Mouse (Mus musculus): ENCODE measurements around the gene Cacng3.

Gene Cacng3

DNA sequence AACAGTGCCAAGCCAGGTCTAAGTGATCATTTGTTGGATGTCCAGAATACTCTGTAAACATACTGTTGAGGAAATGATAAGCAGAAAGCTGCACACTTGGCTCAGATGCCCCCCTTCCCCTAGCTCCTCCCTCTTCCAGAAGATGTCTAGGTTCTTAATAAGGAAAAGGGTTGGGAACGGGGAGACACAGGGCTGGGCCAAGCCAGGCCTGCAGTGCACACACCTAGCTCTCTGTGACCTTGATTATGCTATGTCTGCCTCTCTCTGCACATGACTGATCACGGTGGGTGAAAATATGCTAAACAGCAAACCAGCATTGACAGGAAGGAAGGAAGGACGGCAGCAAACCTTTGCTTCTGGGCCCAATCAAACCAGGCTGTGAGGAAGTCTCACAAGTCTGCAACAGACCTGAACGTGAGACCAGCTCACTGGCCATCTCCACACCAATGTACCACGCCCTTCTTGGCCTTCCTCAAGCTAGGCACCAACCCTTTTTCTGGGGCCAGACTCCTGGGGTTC, 53.1 kb downstream of the Cacng3 start:
- DNase-seq = no peak

DNA sequence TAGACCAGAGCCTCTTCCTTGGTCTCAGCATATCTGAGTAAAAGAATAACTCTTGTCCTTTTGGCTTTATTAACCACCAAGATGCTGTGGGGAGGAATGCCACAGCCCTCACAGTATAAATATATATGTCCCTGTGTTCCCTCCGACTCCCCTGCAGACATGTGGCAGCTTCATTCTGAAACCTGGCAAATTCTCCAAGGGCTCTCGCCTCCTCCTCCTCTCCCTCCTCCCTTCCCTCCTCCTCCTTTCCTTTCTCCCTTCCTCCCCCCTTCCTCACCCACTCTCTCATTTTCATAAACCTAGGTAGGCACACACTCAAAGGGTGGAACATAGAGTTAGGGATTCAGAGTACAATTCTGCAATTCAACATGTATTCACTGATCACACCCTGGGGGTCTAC, 56.1 kb downstream of the Cacng3 start:
- no peak for DNase-seq

DNA sequence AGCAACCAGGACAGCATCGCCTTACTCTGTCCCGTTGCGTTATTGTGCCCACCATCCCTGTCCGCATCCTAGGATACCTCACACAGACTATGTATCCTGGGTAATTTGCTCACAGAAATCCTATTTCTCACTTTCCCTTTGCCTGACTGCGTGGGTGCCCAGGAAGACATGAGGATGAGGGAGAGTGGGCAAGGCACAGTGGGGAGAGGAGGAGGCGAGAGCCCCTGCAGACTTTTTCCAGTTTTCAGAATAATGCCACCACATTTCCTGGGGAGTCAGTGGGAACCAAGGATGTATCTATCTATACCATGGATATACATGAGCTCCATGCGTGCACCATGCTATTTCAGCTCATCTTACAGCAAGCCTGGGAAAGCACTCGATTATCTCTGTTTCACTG, 57.9 kb downstream of the Cacng3 start:
- DNase-seq = no peak

DNA sequence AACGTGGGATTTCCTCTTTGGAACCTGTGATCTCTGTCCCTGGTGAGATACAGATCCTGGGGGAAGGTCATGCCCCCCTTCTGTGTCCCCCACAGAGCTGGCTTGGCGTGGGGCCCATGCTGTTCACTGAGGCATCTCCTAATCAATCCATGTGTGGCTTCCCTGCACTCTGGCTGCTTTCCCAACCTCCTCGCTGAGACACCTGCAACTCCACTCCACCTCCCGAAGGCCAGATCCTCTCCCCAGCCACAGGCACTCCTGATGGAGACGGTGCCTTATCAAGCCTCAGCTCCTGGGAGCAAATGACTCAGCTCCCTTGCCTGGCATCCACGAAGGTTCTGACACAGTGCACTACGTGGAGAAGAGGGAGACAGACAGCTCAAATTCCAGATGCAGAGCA, 58.6 kb downstream of the Cacng3 start:
- DNase-seq = peak; percentile 50

DNA sequence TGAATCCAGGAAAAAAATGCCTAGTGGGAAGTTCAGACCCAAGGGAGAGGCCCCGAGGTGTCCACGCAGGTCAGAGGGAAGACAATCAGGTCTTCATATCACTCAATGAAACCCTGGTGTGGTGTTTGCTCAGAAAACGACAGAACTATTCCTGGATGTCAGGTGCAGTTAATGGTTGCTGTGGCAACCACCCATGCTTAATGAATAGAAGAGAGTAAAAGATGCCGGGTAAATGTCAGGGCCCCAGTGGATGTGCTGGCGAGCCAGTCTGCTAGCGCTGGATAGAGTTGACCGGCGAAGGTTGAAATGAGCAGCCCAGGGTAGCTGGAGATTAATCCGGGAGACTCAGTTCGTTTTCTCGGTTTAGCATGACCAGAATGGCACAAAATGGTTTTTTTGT, 65.0 kb downstream of the Cacng3 start:
- DNase-seq = no peak

DNA sequence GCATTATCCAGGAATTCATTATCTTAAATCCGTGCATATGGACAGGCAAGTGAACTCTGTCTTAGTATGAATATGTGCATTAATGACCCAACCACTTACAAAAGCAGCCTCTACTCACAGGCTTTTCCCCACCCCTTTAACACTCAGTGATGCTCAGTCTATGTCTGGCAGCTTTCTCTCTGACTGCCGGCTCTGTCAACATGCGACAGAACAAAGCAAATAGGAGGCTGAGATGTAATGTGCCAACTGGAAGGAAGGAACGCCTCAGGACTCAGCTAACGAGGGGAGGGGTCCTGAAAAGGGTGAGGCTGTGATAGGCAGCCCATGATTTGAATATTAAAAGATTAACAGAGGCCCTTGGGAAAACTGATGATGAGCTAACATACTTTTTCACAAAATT, 68.2 kb downstream of the Cacng3 start:
- DNase-seq = no peak

DNA sequence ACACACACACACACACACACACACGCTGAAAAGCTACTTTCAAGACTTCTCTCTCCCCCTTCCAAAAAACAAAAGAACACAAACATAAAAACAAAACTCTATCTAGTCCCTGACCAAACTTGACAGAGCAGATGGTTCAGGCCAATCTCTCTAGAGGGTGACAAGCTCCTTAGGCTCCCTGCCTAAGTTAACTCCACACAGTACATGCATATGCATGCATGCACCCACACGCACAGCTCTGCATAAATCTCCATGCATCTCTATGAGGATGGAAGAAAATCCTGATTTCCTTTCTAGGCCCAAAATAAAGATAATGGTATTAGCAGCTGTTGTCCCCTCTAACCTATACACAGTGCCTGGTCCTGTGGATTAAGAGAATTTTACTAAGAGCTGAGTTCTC, 70.4 kb downstream of the Cacng3 start:
- no peak for DNase-seq

DNA sequence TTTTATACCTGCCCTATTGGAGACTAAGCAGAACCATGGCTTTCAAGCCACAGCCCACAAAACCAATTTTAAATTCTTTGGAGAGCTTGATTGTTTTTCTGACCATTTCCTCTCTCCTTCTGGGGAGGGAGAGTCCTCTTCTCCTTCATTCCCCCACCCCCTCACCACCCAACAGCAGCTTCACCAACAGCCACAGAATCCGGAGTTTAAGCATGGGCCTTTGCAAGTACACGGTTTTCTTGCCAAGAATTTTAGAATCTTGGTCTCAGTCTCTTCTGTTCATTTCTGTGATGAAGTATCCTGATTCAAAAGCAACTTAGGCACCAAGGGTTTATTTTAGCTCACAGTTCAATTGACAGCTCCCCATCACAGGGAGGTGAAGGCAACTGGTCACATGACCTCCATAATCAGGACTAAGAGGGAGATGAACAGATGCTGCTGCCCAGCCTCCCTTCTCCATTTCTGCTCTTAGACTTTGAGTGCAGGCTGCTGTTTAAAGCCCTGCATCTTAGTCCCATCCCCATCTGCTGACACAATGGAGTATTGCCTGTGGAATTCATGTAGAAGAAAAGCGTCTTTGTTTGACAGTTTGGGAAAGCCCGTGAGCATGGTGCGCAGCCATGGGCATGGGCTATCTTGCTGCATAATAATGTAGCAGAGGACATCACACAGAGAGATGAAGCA, 85.8 kb downstream of the Cacng3 start:
- no peak for DNase-seq

DNA sequence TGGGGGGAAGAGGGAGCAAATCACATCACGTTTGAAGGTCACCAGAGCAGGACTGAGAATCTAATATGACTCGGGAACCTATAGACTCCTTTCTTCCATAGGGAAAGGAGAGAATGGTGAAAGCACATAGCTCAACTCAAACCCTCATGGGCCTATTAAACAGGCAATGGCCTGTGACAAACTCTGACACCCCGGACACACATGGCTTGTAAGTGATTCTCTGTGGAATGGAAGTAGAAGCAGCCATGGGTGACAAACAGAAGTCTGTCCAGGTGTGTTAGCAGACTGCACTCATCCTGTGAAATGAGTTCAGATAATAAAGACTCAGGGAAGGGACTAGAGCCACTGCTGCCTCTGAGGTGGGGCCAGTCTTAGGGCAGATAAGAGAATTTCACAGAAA, 88.4 kb downstream of the Cacng3 start:
- DNase-seq = no peak

DNA sequence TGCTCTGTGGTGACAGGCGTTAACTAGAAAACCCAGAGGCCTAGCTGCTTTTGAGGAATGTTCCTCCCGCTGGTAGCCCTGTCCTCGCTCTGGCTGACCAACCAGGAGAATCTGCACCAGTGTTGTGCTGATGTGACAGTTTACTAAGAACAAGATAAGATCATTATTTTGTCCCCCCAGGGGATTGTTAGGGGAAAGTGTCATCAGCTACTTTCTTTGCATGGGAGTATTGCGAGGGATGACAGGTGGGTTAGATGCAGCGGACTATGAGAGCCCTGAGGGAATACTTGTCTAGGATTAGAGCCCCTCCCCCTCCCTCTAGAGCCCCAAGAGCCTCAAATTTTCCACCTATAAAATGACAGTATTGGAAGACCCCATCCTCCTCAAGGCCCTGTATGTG, 94.2 kb downstream of the Cacng3 start:
- DNase-seq = no peak

DNA sequence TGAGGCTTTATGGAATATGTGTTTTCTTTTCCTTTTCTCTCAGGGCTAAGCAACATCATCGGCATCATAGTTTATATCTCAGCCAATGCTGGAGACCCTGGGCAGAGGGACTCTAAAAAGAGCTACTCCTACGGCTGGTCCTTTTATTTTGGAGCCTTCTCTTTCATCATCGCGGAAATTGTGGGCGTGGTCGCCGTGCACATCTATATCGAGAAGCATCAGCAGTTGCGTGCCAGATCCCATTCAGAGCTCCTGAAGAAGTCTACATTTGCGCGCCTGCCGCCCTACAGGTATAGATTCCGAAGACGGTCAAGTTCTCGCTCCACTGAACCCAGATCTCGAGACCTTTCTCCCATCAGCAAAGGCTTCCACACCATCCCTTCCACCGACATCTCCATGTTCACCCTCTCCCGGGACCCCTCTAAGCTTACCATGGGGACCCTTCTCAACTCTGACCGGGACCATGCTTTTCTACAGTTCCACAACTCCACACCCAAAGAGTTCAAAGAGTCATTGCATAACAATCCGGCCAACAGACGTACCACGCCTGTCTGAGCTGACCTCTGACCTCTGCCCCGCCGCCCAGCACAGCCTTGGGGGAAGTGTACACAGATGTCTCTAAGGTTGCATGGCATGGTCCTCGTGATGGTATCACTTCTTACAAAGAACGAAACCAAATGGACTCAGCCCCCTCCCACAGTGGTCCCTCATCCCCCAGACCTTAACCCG, 98.2 kb downstream of the Cacng3 start:
- no peak for DNase-seq

DNA sequence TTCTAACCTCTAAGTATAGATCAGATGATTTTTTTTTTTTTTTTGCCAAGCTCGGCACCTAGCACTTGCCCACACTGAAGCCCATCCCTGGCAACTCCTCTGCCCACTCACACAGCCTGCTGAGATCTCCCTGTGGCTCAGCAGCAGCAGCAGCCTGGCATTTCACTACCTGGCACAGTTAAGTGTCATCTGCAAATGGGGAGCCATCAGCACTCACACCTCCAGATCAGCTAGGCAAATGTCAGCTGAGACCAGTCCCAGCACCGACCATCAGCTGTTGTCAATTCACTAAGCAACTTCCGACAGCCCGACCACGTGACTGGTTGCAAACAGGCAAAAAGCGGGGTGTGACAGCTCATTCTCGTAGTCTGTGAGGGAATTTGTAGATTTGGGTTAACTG, 109.3 kb downstream of the Cacng3 start:
- DNase-seq = no peak

DNA sequence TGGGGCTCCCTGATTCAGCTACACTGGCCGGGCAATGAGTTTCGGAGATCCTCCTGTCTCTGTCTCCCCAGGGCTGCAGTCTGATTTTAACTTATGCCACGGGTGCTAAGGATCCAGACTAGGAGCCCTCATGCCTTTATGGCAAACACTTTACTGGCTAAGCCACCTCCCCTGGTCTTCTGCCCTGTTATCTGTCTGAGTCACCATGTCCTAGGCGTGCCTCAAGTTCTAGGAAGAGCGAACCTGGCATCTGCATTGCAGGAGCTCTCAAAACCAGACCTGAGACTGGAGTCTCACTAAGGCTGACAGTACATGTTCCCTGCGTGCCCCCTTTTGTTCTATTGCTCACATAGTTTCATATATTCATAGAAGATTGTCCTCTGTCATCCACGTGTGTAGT, 119.6 kb downstream of the Cacng3 start:
- DNase-seq = no peak

DNA sequence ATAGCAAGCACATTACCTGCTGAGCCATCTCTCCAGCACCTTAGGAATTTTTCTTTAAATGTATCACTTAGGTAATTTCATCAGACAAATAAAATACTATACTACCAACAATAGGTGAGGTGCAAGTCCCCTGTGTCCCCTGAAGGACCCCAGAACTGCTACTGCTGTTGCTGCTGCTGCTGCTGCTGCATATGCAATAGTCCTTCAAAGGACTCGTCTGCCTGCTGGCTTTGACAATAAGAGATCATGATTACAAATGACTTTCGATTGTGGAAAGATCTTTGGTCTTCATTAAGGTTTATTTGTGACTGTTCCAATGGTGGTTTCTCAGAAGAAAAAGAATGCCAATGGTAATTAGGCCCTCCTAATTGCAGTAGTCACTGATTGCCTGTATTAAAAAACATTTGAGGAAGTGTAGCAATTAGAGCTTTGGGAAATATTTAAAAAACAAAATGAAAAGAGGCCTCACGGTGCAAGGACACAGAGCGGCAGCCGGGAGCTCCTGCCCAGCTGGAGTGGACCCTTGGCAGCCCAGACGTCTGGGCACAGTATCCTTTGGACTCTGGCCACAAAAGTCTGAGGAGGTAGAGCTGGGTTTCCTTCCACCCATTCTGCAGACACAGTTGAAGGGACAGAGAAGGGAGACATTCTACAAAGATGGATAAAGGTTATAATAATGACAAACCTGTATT, 123.5 kb downstream of the Cacng3 start:
- peak; percentile 72 to 82 for DNase-seq

DNA sequence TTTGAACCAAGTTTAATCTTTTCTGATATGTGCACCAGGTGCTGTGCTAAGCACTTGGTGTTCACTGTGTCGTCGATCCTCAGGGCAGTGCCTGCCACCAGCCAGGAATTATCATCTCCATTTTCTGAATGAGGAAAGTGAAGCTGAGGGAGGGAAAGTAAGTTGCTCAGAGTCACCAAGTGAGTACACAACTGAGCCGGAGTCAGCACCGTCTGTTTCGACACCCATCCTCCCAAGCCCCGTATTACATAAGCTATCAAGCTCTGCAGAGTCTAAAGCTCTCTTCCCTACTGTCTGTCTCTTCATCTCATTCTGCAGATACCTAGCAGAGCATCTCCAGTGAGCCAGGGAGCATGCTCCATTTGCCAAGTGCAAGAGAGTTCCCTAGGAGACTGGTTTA, 124.8 kb downstream of the Cacng3 start:
- DNase-seq = no peak

DNA sequence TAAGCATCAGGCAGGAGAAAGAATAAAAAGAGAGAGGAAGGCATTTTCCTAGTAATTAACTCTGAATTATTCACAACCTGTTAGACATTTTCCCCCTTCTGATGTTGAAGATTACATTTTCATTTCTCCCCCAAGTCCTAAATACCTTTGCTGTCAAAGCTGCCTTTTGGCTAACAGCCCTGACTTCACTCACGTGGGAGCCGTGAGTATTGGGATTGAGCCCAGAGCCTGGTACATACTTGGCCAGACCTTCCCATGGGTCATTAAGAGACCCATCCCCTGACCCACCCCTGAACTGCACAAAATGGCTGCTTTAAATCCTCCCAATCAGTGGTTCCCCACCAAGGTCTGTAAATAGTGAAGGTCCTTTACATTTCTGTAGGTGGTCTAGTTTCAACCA, 130.5 kb downstream of the Cacng3 start:
- peak; percentile 59 to 64 for DNase-seq

DNA sequence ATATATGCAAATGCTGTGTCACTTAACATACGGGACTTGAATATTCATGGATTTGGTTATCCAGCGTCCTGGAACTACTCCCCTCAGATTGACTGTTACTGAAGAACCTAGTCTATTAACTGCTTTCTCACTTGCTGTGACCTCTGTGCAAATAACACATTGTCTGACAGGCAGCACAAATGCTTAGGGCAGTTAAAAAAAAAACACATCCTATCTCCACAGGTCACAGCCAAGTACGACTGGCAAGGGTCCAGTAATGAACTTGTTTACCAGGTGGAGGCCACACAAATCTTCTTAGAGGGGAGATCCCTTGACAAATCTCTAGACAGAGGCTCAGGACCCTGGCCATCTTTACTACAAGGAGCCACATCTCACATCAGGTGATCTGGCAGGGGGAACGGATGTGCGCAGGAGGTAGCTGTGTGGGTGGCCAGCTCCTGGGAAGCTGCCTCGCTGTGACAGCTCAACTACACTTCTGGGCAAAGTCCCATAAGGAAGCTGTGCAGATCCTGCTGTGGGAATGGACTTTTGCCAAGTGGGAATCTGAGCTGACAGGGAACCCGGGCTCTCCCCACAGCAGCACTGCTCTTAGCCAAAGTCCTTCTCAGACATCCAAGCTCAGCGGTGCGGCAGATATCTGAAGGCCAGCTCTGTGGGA, 133.7 kb downstream of the Cacng3 start:
- DNase-seq = peak; percentile 72 to 85

DNA sequence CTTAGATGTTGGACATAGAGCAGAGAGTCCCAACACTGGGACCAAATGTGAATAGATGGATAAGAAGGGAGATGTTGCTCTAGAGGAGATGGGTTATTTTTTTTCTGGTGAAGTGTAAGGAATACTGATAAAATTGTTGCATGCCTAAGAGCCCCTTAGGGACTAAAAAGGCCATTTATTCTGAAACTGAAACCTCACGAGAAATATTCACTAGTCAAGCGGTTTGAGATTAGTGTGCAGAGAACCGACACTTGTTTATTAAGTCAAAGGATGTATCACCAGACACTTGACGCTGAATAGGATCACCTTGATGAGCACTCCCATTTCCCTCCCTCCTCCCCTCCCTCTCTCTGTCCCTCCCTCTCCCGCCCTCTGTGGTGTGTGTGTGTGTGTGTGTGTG, 136.2 kb downstream of the Cacng3 start:
- no peak for DNase-seq

DNA sequence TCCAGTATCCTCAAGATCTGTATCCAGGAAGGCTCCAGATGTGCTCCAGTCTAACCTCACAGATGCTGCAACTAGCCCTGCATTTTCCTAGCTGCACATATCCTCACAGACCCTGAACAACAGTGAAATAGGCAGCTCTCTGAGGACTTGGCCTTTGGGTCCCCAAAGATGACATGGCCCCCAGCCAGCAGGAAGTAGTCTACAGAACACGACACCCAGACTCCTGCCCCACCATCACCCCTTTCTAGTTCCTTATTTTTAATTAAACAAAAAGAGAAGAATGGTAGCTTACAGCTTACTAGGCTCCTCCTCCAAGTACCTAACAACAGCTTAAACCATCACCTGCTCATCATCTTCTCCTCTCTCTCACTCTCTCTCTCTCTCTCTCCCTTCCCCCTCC, 143.4 kb downstream of the Cacng3 start:
- no peak for DNase-seq

DNA sequence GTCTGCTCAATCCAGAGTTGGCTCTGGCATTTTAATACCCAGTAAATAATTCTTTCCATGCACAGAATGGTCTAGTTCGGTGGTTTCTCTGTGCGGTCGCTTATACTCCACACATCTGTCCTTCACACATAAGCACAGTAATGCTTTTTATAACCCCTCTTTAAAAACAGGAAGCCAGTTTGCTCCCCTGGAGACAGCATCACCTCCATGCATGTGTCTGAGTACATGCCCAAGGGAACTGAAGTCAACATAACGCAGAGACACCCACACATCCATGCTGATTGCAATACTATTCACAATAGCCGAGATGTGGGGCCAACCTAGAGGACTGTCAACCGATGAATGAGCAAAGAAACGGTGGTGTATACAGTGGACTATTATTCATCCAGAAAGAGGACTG, 147.3 kb downstream of the Cacng3 start:
- no peak for DNase-seq
